Mouse (Mus musculus) liver (tissue): Measurements from ENCODE around the gene Cmtr2.

ENCODE experiments used
- DNase-seq: peaks from one replicate; pipeline ENCODE4 v3.0.0-alpha.2; 2020; ENCODE audit warnings: mixed read lengths

The Cmtr2 gene

GRCm38 (mm10) chr8:110265796-110266305 lies 50.4 kb downstream of the Cmtr2 start:
- no peak for DNase-seq

GRCm38 (mm10) chr8:110266741-110267140 lies 51.3 kb downstream of the Cmtr2 start, which contains the start of gene Hydin:
Gene Hydin (plus strand): TSS chr8:110266977.
- peak; percentile 53 for DNase-seq

GRCm38 (mm10) chr8:110267268-110267667 lies 51.8 kb downstream of the Cmtr2 start:
- no peak for DNase-seq

- no peak for DNase-seq
These were observed 55.2 kb downstream of the Cmtr2 start for GRCm38 (mm10) chr8:110270659-110271058.

- no peak for DNase-seq
These were observed 57.9 kb downstream of the Cmtr2 start for GRCm38 (mm10) chr8:110273394-110273793.
